Mouse (Mus musculus): ENCODE measurements around the gene Cmss1. TPM values are rescaled to one million over a fixed set of nuclear protein-coding genes. Genes with fewer than 3 reads are reported as not detected.

The Cmss1 gene
- polyA plus RNA-seq, 1 experiment from 2014 or later = 56.1 TPM

GRCm38 (mm10) chr16:57437523-57438287 is 169.0 kb downstream of the Cmss1 start:
- no peak overlapping the region for H3K4me2 ChIP-seq (replicated peaks)
- WGBS = 41% methylated on average over 11 of the region's 11 CpGs

GRCm38 (mm10) chr16:57434640-57435039 is 172.0 kb downstream of the Cmss1 start:
- no peaks in the 10 kb centered on the region for H3K9me3 ChIP-seq
- H3K27ac ChIP-seq = no peak overlapping the region
- ATAC-seq (ENCODE audit: insufficient number of reproducible peaks, insufficient read depth, low FRiP score, low TSS enrichment) = no peak
- H3K9ac ChIP-seq = no peak overlapping the region
- 79% methylated on average over 3 of the region's 3 CpGs for WGBS
- no peak overlapping the region for H3K4me3 ChIP-seq
- H3K36me3 ChIP-seq = no peaks in the 10 kb centered on the region
- peaks cover 20% of the 10 kb centered on the region for H3K4me1 ChIP-seq
- no peak overlapping the region for H3K4me2 ChIP-seq (replicated peaks)
- H3K27me3 ChIP-seq = no peaks in the 10 kb centered on the region

More at GRCm38 (mm10) chr16:57437523-57438287, 169.0 kb downstream of the Cmss1 start:
- H3K36me3 ChIP-seq = no peaks in the 10 kb centered on the region
- H3K27ac ChIP-seq = peak overlapping the region; percentile 71
- ATAC-seq (ENCODE audit: insufficient number of reproducible peaks, insufficient read depth, low FRiP score, low TSS enrichment) = peak; percentile 65
- H3K4me1 ChIP-seq = peaks cover 22% of the 10 kb centered on the region
- no peak overlapping the region for H3K9ac ChIP-seq
- H3K9me3 ChIP-seq = no peaks in the 10 kb centered on the region
- H3K27me3 ChIP-seq = no peaks in the 10 kb centered on the region
- H3K4me3 ChIP-seq = no peak overlapping the region

- peaks cover 14% of the 10 kb centered on the region for H3K4me1 ChIP-seq
- H3K36me3 ChIP-seq = no peaks in the 10 kb centered on the region
- H3K9me3 ChIP-seq = no peaks in the 10 kb centered on the region
- no peak overlapping the region for H3K4me2 ChIP-seq (replicated peaks)
- ATAC-seq (ENCODE audit: insufficient number of reproducible peaks, insufficient read depth, low FRiP score, low TSS enrichment) = no peak
- H3K9ac ChIP-seq = no peak overlapping the region
- no peak overlapping the region for H3K4me3 ChIP-seq
- WGBS = 90% methylated on average over 6 of the region's 6 CpGs
- no peaks in the 10 kb centered on the region for H3K27me3 ChIP-seq
- no peak overlapping the region for H3K27ac ChIP-seq
These were observed 173.0 kb downstream of the Cmss1 start for GRCm38 (mm10) chr16:57433671-57434070.

GRCm38 (mm10) chr16:57433173-57433572 is 173.5 kb downstream of the Cmss1 start:
- Histone ChIP-seq H3K27ac (no peak overlapping the region), H3K36me3 (no peaks in the 10 kb centered on the region), H3K4me2 (replicated peaks) (no peak overlapping the region), H3K4me1 (peaks cover 9% of the 10 kb centered on the region), H3K9me3 (no peaks in the 10 kb centered on the region), H3K27me3 (no peaks in the 10 kb centered on the region), H3K9ac (no peak overlapping the region), H3K4me3 (no peak overlapping the region)
- WGBS = 81% methylated on average over 4 of the region's 4 CpGs
- ATAC-seq (ENCODE audit: insufficient number of reproducible peaks, insufficient read depth, low FRiP score, low TSS enrichment) = no peak

- no peak for ATAC-seq (ENCODE audit: insufficient number of reproducible peaks, insufficient read depth, low FRiP score, low TSS enrichment)
- Histone ChIP-seq H3K27ac (no peak overlapping the region), H3K4me3 (no peak overlapping the region), H3K4me1 (peaks cover 4% of the 10 kb centered on the region; the same call in 1 of the 2 replicates), H3K9me3 (no peaks in the 10 kb centered on the region), H3K9ac (no peak overlapping the region), H3K27me3 (no peaks in the 10 kb centered on the region), H3K4me2 (replicated peaks) (no peak overlapping the region), H3K36me3 (no peaks in the 10 kb centered on the region)
- 92% methylated on average over 3 of the region's 3 CpGs for WGBS
These were observed 175.4 kb downstream of the Cmss1 start for GRCm38 (mm10) chr16:57431294-57431693.

GRCm38 (mm10) chr16:57428977-57429376 is 177.7 kb downstream of the Cmss1 start:
- ATAC-seq (ENCODE audit: insufficient number of reproducible peaks, insufficient read depth, low FRiP score, low TSS enrichment) = no peak
- Histone ChIP-seq H3K4me3 (no peak overlapping the region), H3K36me3 (no peaks in the 10 kb centered on the region), H3K27me3 (no peaks in the 10 kb centered on the region), H3K4me1 (peaks cover 4% of the 10 kb centered on the region; the same call in 1 of the 2 replicates), H3K9ac (no peak overlapping the region), H3K9me3 (no peaks in the 10 kb centered on the region), H3K4me2 (replicated peaks) (no peak overlapping the region), H3K27ac (no peak overlapping the region)
- WGBS = 75% methylated on average over 5 of the region's 5 CpGs

GRCm38 (mm10) chr16:57427516-57428285 is 179.0 kb downstream of the Cmss1 start:
- no peaks in the 10 kb centered on the region for H3K36me3 ChIP-seq
- no peaks in the 10 kb centered on the region for H3K9me3 ChIP-seq
- H3K4me1 ChIP-seq = peaks cover 12% of the 10 kb centered on the region; the same call in 1 of the 2 replicates
- H3K27me3 ChIP-seq = no peaks in the 10 kb centered on the region
- H3K27ac ChIP-seq = no peak overlapping the region
- WGBS = 75% methylated on average over 7 of the region's 7 CpGs
- no peak overlapping the region for H3K4me3 ChIP-seq
- no peak overlapping the region for H3K9ac ChIP-seq
- ATAC-seq (ENCODE audit: insufficient number of reproducible peaks, insufficient read depth, low FRiP score, low TSS enrichment) = no peak
- H3K4me2 ChIP-seq (replicated peaks) = no peak overlapping the region

- H3K9me3 ChIP-seq = no peaks in the 10 kb centered on the region
- H3K9ac ChIP-seq = no peak overlapping the region
- H3K27ac ChIP-seq = no peak overlapping the region
- peaks cover 15% of the 10 kb centered on the region; the same call in 1 of the 2 replicates for H3K4me1 ChIP-seq
- H3K4me2 ChIP-seq (replicated peaks) = no peak overlapping the region
- ATAC-seq (ENCODE audit: insufficient number of reproducible peaks, insufficient read depth, low FRiP score, low TSS enrichment) = no peak
- no peaks in the 10 kb centered on the region for H3K27me3 ChIP-seq
- WGBS = 66% methylated on average over 10 of the region's 10 CpGs
- H3K36me3 ChIP-seq = no peaks in the 10 kb centered on the region
- H3K4me3 ChIP-seq = no peak overlapping the region
These were observed 180.0 kb downstream of the Cmss1 start for GRCm38 (mm10) chr16:57426680-57427079.

- no peak overlapping the region for H3K4me2 ChIP-seq (replicated peaks)
- WGBS = 52% methylated on average over 6 of the region's 6 CpGs
- no peak overlapping the region for H3K4me3 ChIP-seq
- no peak for ATAC-seq (ENCODE audit: insufficient number of reproducible peaks, insufficient read depth, low FRiP score, low TSS enrichment)
- no peak overlapping the region for H3K27ac ChIP-seq
- no peaks in the 10 kb centered on the region for H3K36me3 ChIP-seq
- peaks cover 22% of the 10 kb centered on the region; the same call in 1 of the 2 replicates for H3K4me1 ChIP-seq
- H3K9me3 ChIP-seq = no peaks in the 10 kb centered on the region
- no peaks in the 10 kb centered on the region for H3K27me3 ChIP-seq
- no peak overlapping the region for H3K9ac ChIP-seq
These were observed 183.5 kb downstream of the Cmss1 start for GRCm38 (mm10) chr16:57423001-57423800.

GRCm38 (mm10) chr16:57421680-57422417 is 184.8 kb downstream of the Cmss1 start:
- Histone ChIP-seq H3K36me3 (no peaks in the 10 kb centered on the region), H3K9ac (no peak overlapping the region), H3K4me1 (peaks cover 18% of the 10 kb centered on the region; the same call in 1 of the 2 replicates), H3K9me3 (no peaks in the 10 kb centered on the region), H3K4me2 (replicated peaks) (no peak overlapping the region), H3K27me3 (no peaks in the 10 kb centered on the region), H3K4me3 (no peak overlapping the region), H3K27ac (no peak overlapping the region)
- WGBS = 75% methylated on average over 7 of the region's 7 CpGs
- ATAC-seq (ENCODE audit: insufficient number of reproducible peaks, insufficient read depth, low FRiP score, low TSS enrichment) = no peak
